Mouse (Mus musculus) erythroblast, embryonic 14.5 days (primary cell): ENCODE measurements at regions not wholly inside any gene's neighbourhood (a gene's known extent, or its start where the extent isn't known, plus 50 kb on each side); places are given as distances from the start of the nearest gene placed in this dataset.

Experiments used
- H3K27me3 ChIP-seq: 2 replicates; pipeline ENCODE4 v1.6.1; 2012; ENCODE audit warnings: inconsistent platforms; ENCODE audit not compliant: control insufficient read depth
- H3K36me3 ChIP-seq: 2 replicates; pipeline ENCODE4 v1.6.1; 2012; ENCODE audit warnings: mild to moderate bottlenecking, inconsistent platforms; ENCODE audit not compliant: control insufficient read depth
- H3K4me1 ChIP-seq: 2 replicates; pipeline ENCODE4 v1.6.1; 2012; ENCODE audit warnings: inconsistent platforms; ENCODE audit not compliant: control insufficient read depth
- H3K4me3 ChIP-seq: replicated peaks from 2 replicates; pipeline ENCODE3; 2012; ENCODE audit warnings: moderate library complexity, mild to moderate bottlenecking, inconsistent platforms
- H3K9me3 ChIP-seq: 2 replicates; pipeline ENCODE4 v1.6.1; 2012; ENCODE audit warnings: low read length, inconsistent platforms, mixed read lengths; ENCODE audit not compliant: control insufficient read depth
- GATA1 ChIP-seq: IDR thresholded peaks from 2 replicates; pipeline ENCODE4 v1.6.1; 2012; ENCODE audit warnings: low read length, inconsistent platforms, mixed read lengths
- TAL1 ChIP-seq: IDR thresholded peaks from 3 replicates; pipeline ENCODE4 v1.6.1; 2012; ENCODE audit warnings: low read length, inconsistent platforms, mixed read lengths

DNA sequence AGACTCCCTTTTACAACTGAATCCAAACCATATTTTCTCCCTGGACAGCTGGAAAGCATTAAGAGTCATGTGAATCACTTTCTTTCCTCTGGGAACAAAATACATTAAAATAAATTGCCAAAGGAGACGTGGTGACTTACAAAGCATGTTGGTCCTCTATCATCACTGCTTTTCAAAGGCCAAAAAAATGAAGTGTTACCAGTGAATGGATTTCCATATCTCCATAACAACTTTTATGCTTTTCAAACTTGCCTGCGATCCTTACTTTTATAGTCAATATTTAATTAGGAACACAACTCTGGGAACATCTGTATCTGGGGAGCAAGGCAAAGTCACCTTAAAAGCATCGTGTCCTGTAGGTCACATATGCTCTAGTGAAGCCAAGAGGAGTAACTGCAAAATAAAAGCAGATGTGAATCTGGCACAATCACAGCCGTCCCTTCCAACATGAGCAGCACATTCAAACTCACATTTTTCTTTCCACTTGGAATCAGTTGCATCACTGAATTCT, 123.0 kb downstream of the Kctd12 start:
- Histone ChIP-seq H3K36me3 (no peaks in the 10 kb centered on the region), H3K9me3 (no peaks in the 10 kb centered on the region), H3K4me3 (no peak overlapping the region), H3K27me3 (no peaks in the 10 kb centered on the region), H3K4me1 (no peaks in the 10 kb centered on the region)
- TF ChIP-seq GATA1 (no peak), TAL1 (no peak)

DNA sequence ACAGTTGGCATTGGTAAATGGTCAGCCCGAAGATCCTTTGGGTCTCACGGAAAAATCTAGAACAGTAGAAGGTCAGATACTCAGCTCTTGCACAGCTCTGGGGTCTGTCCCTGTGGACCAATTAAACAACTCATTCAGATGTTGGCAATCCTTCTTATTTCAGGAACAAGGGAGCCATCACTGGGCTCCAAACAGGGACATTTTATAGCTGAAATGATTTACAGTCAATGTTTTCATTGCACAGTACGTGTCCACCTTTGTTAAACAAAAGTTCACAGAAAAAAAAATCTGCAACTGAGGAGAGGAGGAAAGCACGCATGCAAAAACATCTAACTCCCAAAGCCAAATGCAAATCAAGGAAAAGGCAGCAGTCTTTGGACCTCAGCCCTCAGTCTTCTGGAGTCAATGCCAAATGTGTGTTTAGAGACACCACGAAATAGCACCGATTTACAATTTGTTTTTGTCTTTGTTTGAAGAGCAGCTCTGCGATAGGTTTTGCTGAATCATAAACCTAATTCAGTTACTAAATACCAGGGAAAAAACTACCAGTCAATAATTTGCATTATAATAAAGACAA, 127.1 kb downstream of the Kctd12 start:
- Histone ChIP-seq H3K27me3 (no peaks in the 10 kb centered on the region), H3K9me3 (no peaks in the 10 kb centered on the region), H3K36me3 (no peaks in the 10 kb centered on the region), H3K4me1 (no peaks in the 10 kb centered on the region), H3K4me3 (no peak overlapping the region)
- TF ChIP-seq TAL1 = no peak
- TF ChIP-seq GATA1 = no peak

DNA sequence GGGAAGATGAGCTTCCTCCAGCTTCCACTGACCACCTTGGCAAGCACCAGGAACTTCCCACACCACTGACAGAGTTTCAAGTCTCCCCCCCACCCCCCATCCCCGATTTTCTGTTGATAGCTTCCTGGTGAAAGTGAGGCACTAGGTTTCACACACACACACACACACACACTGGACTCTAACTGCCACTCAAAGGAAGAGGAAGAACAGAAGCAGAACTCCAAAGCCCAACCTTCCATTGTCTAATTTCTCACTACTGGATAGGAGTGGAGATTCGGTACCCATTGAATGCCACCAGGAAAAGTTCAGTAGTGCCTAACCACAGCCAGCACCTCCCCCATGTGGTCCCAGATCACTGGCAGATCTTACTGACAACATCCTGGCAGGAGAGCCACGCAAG, 138.7 kb downstream of the Kctd12 start:
- no peaks in the 10 kb centered on the region for H3K27me3 ChIP-seq
- TF ChIP-seq GATA1 = no peak
- TF ChIP-seq TAL1 = no peak
- no peaks in the 10 kb centered on the region for H3K9me3 ChIP-seq
- no peaks in the 10 kb centered on the region for H3K36me3 ChIP-seq
- H3K4me3 ChIP-seq = no peak overlapping the region
- no peaks in the 10 kb centered on the region for H3K4me1 ChIP-seq

DNA sequence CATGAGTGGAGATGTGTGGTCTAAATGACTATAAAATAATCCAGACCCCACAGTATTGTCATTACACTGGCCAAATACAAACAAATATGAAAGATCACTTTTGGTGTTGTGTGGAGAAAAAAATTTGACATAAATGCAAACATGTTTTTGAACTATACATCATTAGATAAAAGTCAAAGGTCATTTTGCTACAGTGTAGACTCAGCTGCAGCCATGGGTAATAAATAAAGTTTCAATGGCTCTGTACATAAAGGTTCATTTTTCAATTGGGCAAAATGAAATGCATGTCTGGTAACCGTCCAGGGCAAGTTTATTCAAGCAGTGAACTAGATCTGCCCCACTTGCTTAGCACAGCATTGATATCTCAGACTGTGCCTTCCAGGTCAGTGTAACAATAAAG, 144.8 kb downstream of the Kctd12 start:
- no peaks in the 10 kb centered on the region for H3K9me3 ChIP-seq
- no peak overlapping the region for H3K4me3 ChIP-seq
- TF ChIP-seq TAL1 (no peak), GATA1 (no peak)

DNA sequence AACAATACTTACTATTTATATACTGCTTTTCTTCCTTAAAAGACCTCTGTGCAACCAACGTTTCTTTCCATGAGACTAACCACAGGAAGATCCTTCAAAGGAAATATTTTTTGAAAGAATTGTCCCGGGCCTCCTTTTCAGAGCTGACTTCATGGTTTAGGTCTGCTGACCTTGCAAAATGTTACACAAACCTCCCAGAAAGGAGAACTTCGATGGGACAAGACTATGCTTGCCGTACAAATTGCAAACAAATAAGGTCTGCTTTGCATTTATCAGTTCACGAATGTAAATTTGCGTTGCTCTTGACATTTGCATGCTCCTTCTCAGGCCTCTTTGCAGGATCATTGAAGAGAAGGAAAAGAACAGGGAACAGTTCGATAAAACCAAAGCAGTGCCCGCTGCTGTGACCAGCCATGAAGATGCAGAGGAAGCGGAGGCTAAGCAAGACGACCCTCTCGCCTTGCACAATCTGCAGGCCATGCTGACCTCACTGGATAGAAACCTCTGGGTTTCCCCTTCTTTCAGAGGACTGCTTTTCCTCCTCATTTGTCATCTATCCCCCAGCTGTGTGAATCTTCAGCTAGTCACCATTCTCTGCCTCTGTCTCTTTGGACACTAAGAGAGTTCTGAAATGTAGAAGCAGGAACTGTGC, 147.2 kb downstream of the Kctd12 start:
- H3K27me3 ChIP-seq = no peaks in the 10 kb centered on the region
- no peaks in the 10 kb centered on the region for H3K4me1 ChIP-seq
- H3K4me3 ChIP-seq = no peak overlapping the region
- TF ChIP-seq GATA1 (no peak), TAL1 (no peak)
- no peaks in the 10 kb centered on the region for H3K9me3 ChIP-seq
- H3K36me3 ChIP-seq = no peaks in the 10 kb centered on the region

More for the DNA sequence above, 144.8 kb downstream of the Kctd12 start:
- Histone ChIP-seq H3K27me3 (no peaks in the 10 kb centered on the region), H3K36me3 (no peaks in the 10 kb centered on the region), H3K4me1 (no peaks in the 10 kb centered on the region)

DNA sequence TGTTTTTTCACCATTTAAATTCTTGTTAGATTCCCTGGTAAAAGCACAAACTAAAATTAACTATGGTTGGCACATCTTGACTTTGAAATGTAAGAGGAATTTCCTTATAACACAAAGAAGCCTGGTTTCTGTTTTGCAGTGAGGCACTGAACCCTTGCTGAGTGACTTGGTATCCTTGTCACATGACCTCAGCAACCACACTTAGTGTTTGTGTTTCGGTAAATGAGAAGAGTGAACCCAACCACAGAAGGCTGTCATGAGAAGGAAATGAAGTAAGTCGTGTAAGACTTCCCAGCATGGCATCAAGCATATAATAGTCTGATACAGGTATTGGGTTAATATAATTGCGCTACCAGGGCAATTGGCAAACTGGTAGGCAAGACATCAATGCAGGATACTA, 154.0 kb downstream of the Kctd12 start:
- no peaks in the 10 kb centered on the region for H3K36me3 ChIP-seq
- H3K4me3 ChIP-seq = no peak overlapping the region
- no peaks in the 10 kb centered on the region for H3K9me3 ChIP-seq
- no peaks in the 10 kb centered on the region for H3K4me1 ChIP-seq
- H3K27me3 ChIP-seq = no peaks in the 10 kb centered on the region
- TF ChIP-seq TAL1 (no peak), GATA1 (no peak)

DNA sequence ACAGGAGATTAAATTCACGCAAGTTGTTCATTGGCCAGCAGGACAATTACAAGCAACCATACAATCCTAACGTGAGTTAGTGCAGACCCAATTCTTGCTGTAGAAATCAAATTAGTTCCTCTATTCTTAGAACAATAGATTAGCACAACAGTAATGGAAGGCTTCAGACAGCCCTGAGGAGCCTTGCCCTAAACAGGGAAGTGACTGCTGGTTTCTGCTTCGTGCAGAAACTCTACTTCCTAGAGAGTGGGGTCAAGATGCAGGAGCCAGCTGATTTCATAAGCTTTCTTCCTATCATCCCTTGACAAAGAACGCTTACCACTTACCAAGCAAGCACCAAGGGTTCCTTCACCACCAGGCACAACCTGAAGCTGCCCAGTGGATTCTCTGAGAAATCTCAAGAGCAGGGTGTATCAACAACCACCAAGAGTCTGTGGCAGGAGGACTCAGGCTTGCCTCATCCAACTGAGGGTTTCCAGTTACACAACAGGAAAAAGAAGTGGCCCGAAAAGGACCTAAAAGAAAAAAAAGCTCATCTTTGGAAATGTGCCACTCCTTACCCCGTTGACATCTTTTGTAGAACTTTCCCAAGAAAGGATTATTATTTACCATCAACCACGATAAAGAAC, 154.6 kb downstream of the Kctd12 start:
- Histone ChIP-seq H3K36me3 (no peaks in the 10 kb centered on the region), H3K27me3 (no peaks in the 10 kb centered on the region), H3K9me3 (no peaks in the 10 kb centered on the region), H3K4me1 (no peaks in the 10 kb centered on the region), H3K4me3 (no peak overlapping the region)
- no peak for TF ChIP-seq GATA1
- TF ChIP-seq TAL1 = no peak

DNA sequence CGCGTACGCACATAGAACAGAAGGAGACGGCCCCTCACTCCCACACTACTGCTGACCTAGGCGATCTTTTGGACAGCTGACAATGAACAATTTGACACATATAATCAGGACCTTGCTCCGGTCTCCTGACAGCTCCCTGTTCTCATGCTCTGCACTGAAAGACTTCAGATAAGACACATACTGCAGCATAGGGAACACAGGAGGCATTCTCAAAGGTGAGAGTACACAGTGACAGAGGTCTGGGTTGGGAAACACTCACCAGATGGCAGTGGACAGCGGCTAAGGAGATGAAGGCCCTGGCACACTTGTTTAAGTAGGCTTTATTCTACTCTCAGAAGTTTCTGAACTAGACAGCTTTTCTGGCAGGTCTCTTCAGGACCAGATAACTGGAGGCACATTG, 156.9 kb downstream of the Kctd12 start:
- TF ChIP-seq TAL1 (no peak), GATA1 (no peak)
- Histone ChIP-seq H3K4me1 (no peaks in the 10 kb centered on the region), H3K4me3 (no peak overlapping the region), H3K36me3 (no peaks in the 10 kb centered on the region), H3K27me3 (no peaks in the 10 kb centered on the region), H3K9me3 (no peaks in the 10 kb centered on the region)

DNA sequence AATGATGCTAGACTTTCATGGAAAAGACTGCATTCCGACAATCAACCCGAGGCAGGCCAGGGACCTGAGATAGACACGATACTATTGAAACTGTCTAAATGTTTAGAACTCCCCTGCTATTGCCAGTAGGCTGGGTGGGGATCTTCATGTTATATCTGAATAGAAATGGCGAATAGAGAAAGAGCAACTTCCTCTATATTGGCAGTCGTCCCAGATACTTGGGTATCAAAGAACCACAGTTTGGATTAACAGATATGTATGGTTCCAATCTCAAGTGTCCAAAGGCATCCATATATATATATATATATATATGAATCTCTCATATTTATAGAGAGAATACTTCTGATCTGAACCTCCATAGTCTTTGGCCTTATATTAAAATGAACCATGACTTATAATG, 161.8 kb downstream of the Kctd12 start:
- no peaks in the 10 kb centered on the region for H3K36me3 ChIP-seq
- TF ChIP-seq GATA1 (no peak), TAL1 (no peak)
- H3K9me3 ChIP-seq = no peaks in the 10 kb centered on the region
- no peaks in the 10 kb centered on the region for H3K27me3 ChIP-seq
- no peaks in the 10 kb centered on the region for H3K4me1 ChIP-seq
- no peak overlapping the region for H3K4me3 ChIP-seq

DNA sequence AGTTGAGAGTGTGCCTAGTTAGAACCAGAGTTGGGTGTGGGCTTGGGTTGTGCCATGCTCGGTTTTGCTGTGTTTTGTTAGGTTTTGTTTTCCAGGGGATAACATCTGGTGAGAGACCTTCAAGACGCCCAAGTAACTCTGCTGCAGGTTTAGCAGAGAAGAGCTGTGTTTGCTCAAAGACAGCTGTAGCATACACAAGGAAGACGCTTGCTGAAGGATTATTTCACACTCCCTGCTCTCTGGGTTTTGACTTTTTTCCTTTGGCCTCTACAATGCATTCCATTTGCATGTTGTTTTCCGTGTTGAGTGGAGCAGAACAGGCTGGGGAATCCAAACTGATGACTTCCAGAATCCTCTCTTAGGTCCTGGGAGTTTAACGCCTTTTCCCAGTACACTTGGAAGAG, 170.8 kb downstream of the Kctd12 start:
- Histone ChIP-seq H3K27me3 (no peaks in the 10 kb centered on the region), H3K4me3 (no peak overlapping the region), H3K36me3 (no peaks in the 10 kb centered on the region), H3K9me3 (no peaks in the 10 kb centered on the region), H3K4me1 (no peaks in the 10 kb centered on the region)
- TF ChIP-seq TAL1 = no peak
- no peak for TF ChIP-seq GATA1
